Mouse (Mus musculus) stomach, embryonic 14.5 days (tissue): ENCODE results near the gene Lrch3. TPM values are rescaled to one million over a fixed set of nuclear protein-coding genes. Genes with fewer than 3 reads are reported as not detected.

Source experiments
- ATAC-seq: fragments of 200-750 bp; cut with Nextera tagmentation; 2 replicates; pipeline ENCODE4 v1.8.0; 2017; ENCODE audit warnings: low read depth, moderate TSS enrichment; ENCODE audit not compliant: insufficient number of reproducible peaks, insufficient read depth, low FRiP score
- H3K27ac ChIP-seq: fragments of 300-500 bp; sonication (generic); 2 replicates; pipeline ENCODE4 v1.5.1; 2014; ENCODE audit warnings: mild to moderate bottlenecking, low read length, moderate library complexity, mixed read lengths
- H3K27me3 ChIP-seq: fragments of 300-500 bp; sonication (generic); 2 replicates; pipeline ENCODE4 v1.6.1; 2014; ENCODE audit warnings: low read length, control low read depth, mixed read lengths; ENCODE audit not compliant: control insufficient read depth, insufficient read depth
- H3K36me3 ChIP-seq: fragments of 300-500 bp; sonication (generic); 2 replicates; pipeline ENCODE4 v1.6.1; 2014; ENCODE audit warnings: mild to moderate bottlenecking, control low read depth, low read length, moderate library complexity, mixed read lengths; ENCODE audit not compliant: control insufficient read depth, insufficient read depth
- H3K4me1 ChIP-seq: fragments of 300-500 bp; sonication (generic); 2 replicates; pipeline ENCODE4 v1.6.1; 2014; ENCODE audit warnings: low read length, control low read depth, mixed read lengths; ENCODE audit not compliant: control insufficient read depth, insufficient read depth
- H3K4me2 ChIP-seq: fragments of 300-500 bp; sonication (generic); replicated peaks from 2 replicates; pipeline ENCODE4 v1.6.1; 2014; ENCODE audit warnings: low read depth, low read length, control low read depth
- H3K4me3 ChIP-seq: fragments of 300-500 bp; sonication (generic); 2 replicates; pipeline ENCODE4 v1.5.1; 2014; ENCODE audit warnings: low read depth, low read length, control low read depth
- H3K9ac ChIP-seq: fragments of 300-500 bp; sonication (generic); replicated peaks from 2 replicates; pipeline ENCODE4 v1.6.1; 2014; ENCODE audit warnings: low read depth, mild to moderate bottlenecking, control low read depth, low read length, moderate library complexity, mixed read lengths
- H3K9me3 ChIP-seq: fragments of 300-500 bp; sonication (generic); 2 replicates; pipeline ENCODE4 v1.6.1; 2016; ENCODE audit warnings: low read depth, low read length, control low read depth; ENCODE audit not compliant: control insufficient read depth
- WGBS: fragments of 180-500 bp; shearing (Covaris S2); extraction: QIAGEN DNeasy Blood & Tissue Kit; methylation state at CpG from one replicate; pipeline ENCODE4 v1.1.7; 2014; 5-methylcytosine and 5-hydroxymethylcytosine counted together
- polyA plus RNA-seq: library from polyadenylated mRNA; unstranded; fragments of >200 nt; fragmentation: Nextera tagmentation; extraction: Ambion mirVana; gene quantifications from 2 replicates; pipeline ENCODE4 v1.2.1, GENCODE M21; 2014

Lrch3 gene
- polyA plus RNA-seq, 1 experiment from 2014 or later: 34.1 TPM

GRCm38 (mm10) chr16:32980227-32980626 lies 66.3 kb downstream of the Lrch3 start:
- ATAC-seq: no peak
- Histone ChIP-seq H3K27ac (no peak overlapping the region), H3K27me3 (no peaks in the 10 kb centered on the region), H3K9ac (no peak overlapping the region), H3K4me2 (no peak overlapping the region), H3K36me3 (peaks cover 26% of the 10 kb centered on the region), H3K4me3 (no peak overlapping the region), H3K4me1 (no peaks in the 10 kb centered on the region), H3K9me3 (no peaks in the 10 kb centered on the region)
- WGBS: 75% methylated on average over 1 of the region's 1 CpGs

GRCm38 (mm10) chr16:32981405-32981804 lies 67.5 kb downstream of the Lrch3 start:
- Histone ChIP-seq H3K27me3 (no peaks in the 10 kb centered on the region), H3K9ac (no peak overlapping the region), H3K36me3 (peaks cover 21% of the 10 kb centered on the region)

GRCm38 (mm10) chr16:32984631-32985030 lies 70.7 kb downstream of the Lrch3 start:
- no peak for ATAC-seq
- Histone ChIP-seq H3K27me3 (no peaks in the 10 kb centered on the region), H3K27ac (no peak overlapping the region), H3K9ac (no peak overlapping the region), H3K4me3 (no peak overlapping the region), H3K4me1 (no peaks in the 10 kb centered on the region), H3K9me3 (no peaks in the 10 kb centered on the region), H3K4me2 (no peak overlapping the region), H3K36me3 (peaks cover 22% of the 10 kb centered on the region; the same call in 1 of the 2 replicates)
- 96% methylated on average over 2 of the region's 2 CpGs for WGBS

More at GRCm38 (mm10) chr16:32981405-32981804, 67.5 kb downstream of the Lrch3 start:
- Histone ChIP-seq H3K4me2 (no peak overlapping the region), H3K9me3 (no peaks in the 10 kb centered on the region), H3K27ac (no peak overlapping the region), H3K4me1 (no peaks in the 10 kb centered on the region), H3K4me3 (no peak overlapping the region)
- ATAC-seq: no peak
- 84% methylated on average over 4 of the region's 4 CpGs for WGBS

GRCm38 (mm10) chr16:32992158-32992557 lies 78.3 kb downstream of the Lrch3 start:
- 83% methylated on average over 5 of the region's 5 CpGs for WGBS

GRCm38 (mm10) chr16:33005216-33005615 lies 91.3 kb downstream of the Lrch3 start:
- WGBS: 48% methylated on average over 9 of the region's 9 CpGs
- no peaks in the 10 kb centered on the region for H3K27me3 ChIP-seq
- H3K4me2 ChIP-seq: no peak overlapping the region
- no peak overlapping the region for H3K27ac ChIP-seq
- H3K4me1 ChIP-seq: no peaks in the 10 kb centered on the region
- no peaks in the 10 kb centered on the region for H3K9me3 ChIP-seq
- H3K36me3 ChIP-seq: peaks cover 44% of the 10 kb centered on the region
- no peak overlapping the region for H3K9ac ChIP-seq
- no peak for ATAC-seq
- no peak overlapping the region for H3K4me3 ChIP-seq

More at GRCm38 (mm10) chr16:32992158-32992557, 78.3 kb downstream of the Lrch3 start:
- Histone ChIP-seq H3K27me3 (no peaks in the 10 kb centered on the region), H3K9me3 (no peaks in the 10 kb centered on the region), H3K27ac (no peak overlapping the region), H3K4me3 (no peak overlapping the region), H3K36me3 (peaks cover 36% of the 10 kb centered on the region), H3K4me1 (no peaks in the 10 kb centered on the region), H3K4me2 (no peak overlapping the region), H3K9ac (no peak overlapping the region)
- ATAC-seq: no peak

- H3K36me3 ChIP-seq: peaks cover 39% of the 10 kb centered on the region
- no peaks in the 10 kb centered on the region for H3K27me3 ChIP-seq
- no peak overlapping the region for H3K4me2 ChIP-seq
- H3K27ac ChIP-seq: no peak overlapping the region
- no peaks in the 10 kb centered on the region for H3K4me1 ChIP-seq
- H3K9ac ChIP-seq: no peak overlapping the region
- H3K9me3 ChIP-seq: no peaks in the 10 kb centered on the region
- 86% methylated on average over 7 of the region's 7 CpGs for WGBS
- H3K4me3 ChIP-seq: no peak overlapping the region
- no peak for ATAC-seq
These were observed 93.0 kb downstream of the Lrch3 start for GRCm38 (mm10) chr16:33006888-33007287.

GRCm38 (mm10) chr16:33007436-33007835 lies 93.5 kb downstream of the Lrch3 start:
- 90% methylated on average over 7 of the region's 7 CpGs for WGBS
- ATAC-seq: no peak
- peaks cover 39% of the 10 kb centered on the region for H3K36me3 ChIP-seq

GRCm38 (mm10) chr16:33010166-33010565 lies 96.3 kb downstream of the Lrch3 start:
- Histone ChIP-seq H3K4me1 (no peaks in the 10 kb centered on the region), H3K9ac (no peak overlapping the region), H3K27ac (no peak overlapping the region), H3K36me3 (peaks cover 52% of the 10 kb centered on the region), H3K27me3 (no peaks in the 10 kb centered on the region), H3K4me2 (no peak overlapping the region), H3K9me3 (no peaks in the 10 kb centered on the region), H3K4me3 (no peak overlapping the region)
- no peak for ATAC-seq
- WGBS: 90% methylated on average over 6 of the region's 6 CpGs

More at GRCm38 (mm10) chr16:33007436-33007835, 93.5 kb downstream of the Lrch3 start:
- H3K27me3 ChIP-seq: no peaks in the 10 kb centered on the region
- no peak overlapping the region for H3K4me3 ChIP-seq
- no peak overlapping the region for H3K27ac ChIP-seq
- no peak overlapping the region for H3K4me2 ChIP-seq
- H3K9ac ChIP-seq: no peak overlapping the region
- no peaks in the 10 kb centered on the region for H3K9me3 ChIP-seq
- H3K4me1 ChIP-seq: no peaks in the 10 kb centered on the region

GRCm38 (mm10) chr16:33013801-33014200 lies 99.9 kb downstream of the Lrch3 start:
- Histone ChIP-seq H3K4me1 (no peaks in the 10 kb centered on the region), H3K36me3 (peaks cover 29% of the 10 kb centered on the region), H3K4me3 (no peak overlapping the region), H3K9me3 (no peaks in the 10 kb centered on the region), H3K9ac (no peak overlapping the region), H3K4me2 (no peak overlapping the region), H3K27ac (no peak overlapping the region), H3K27me3 (no peaks in the 10 kb centered on the region)
- no peak for ATAC-seq
- WGBS: 91% methylated on average over 5 of the region's 5 CpGs
